Mouse (Mus musculus) midbrain, embryonic 14.5 days (tissue): Measurements from ENCODE around the gene Gars. TPM values are rescaled to one million over a fixed set of nuclear protein-coding genes. Genes with fewer than 3 reads are reported as not detected.

Experiments
- polyA plus RNA-seq: library from polyadenylated mRNA; unstranded; fragments of >200 nt; fragmentation: Nextera tagmentation; extraction: Ambion mirVana; gene quantifications from 2 replicates; pipeline ENCODE4 v1.2.1, GENCODE M21; 2014

The Gars gene
- polyA plus RNA-seq, 1 experiment from 2014 or later = 221 TPM

Other genes starting within 250 kb of the Gars start
- gene Znrf2, start 221.1 kb upstream of the Gars start, polyA plus RNA-seq = 8.8 and 11.6 TPM in 2 replicates
- 1.3 and 2.2 TPM in 2 replicates for gene Nod1, start 65.4 kb upstream of the Gars start, polyA plus RNA-seq
- 9.9 and 12.9 TPM in 2 replicates for gene Ggct, start 45.1 kb upstream of the Gars start, polyA plus RNA-seq
- 1.1 and 1.2 TPM in 2 replicates for gene Crhr2, start 95.0 kb downstream of the Gars start, polyA plus RNA-seq
- not detected in 2 replicates for gene Inmt, start 137.0 kb downstream of the Gars start, polyA plus RNA-seq
- 9.8 and 14.6 TPM in 2 replicates for gene Mindy4, start 165.4 kb downstream of the Gars start, polyA plus RNA-seq